9 mouse cellular contexts compared by ENCODE assay signal in genomic region chr2:180306423-180307168, GRCm38 (mm10). TPM values are rescaled to one million over a fixed set of nuclear protein-coding genes. Genes with fewer than 3 reads are reported as not detected.
DNase-seq lines count a peak whose midpoint lies in the region; ATAC-seq lines count a peak whose summit lies in the region.
"Had no signal": no experiment of that assay in that cellular context is flagged by ENCODE, and none has a peak within 500 bp of the region (broad histone marks: within the 10 kb centered on the region; RNA-seq: fewer than 3 reads in every experiment).

No protein-coding gene starts in this region.

- H3K9me3 ChIP-seq in megakaryocyte, embryonic 14.5 days, result no peaks in the 10 kb centered on the region
- H3K9me3 ChIP-seq in heart, embryonic 16.5 days (replicated peaks; ENCODE audit: control insufficient read depth, low read length), result peaks cover 8% of the 10 kb centered on the region
- H3K9me3 ChIP-seq in midbrain, embryonic 11.5 days (ENCODE audit: control insufficient read depth, low read length), result no peaks in the 10 kb centered on the region
- H3K9me3 ChIP-seq: liver, embryonic 15.5 days had no signal

- ATAC-seq in megakaryocyte, adult 5-6 weeks (ENCODE audit: poor library complexity, severe bottlenecking), result no peak
- ATAC-seq in heart, embryonic 16.5 days (replicated peaks; ENCODE audit: extremely low read depth, insufficient read depth, low FRiP score), result 0 out of 2 replicates have a peak, but pooled peaks have one; percentile 19
- ATAC-seq in midbrain, embryonic 11.5 days (ENCODE audit: low FRiP score), result no peak

- WGBS in heart, embryonic 16.5 days, result 64% methylated on average over 8 of the region's 8 CpGs
- 91% methylated on average over 8 of the region's 8 CpGs for WGBS in midbrain, embryonic 11.5 days

- no peak overlapping the region for H3K9ac ChIP-seq in heart, embryonic 16.5 days (ENCODE audit: low read length)
- H3K9ac ChIP-seq in midbrain, embryonic 11.5 days (ENCODE audit: low read length), result no peak overlapping the region
- H3K9ac ChIP-seq: embryonic facial prominence, embryonic 13.5 days; liver, embryonic 15.5 days had no signal

- peak overlapping the region; percentile 38 for H3K4me3 ChIP-seq in megakaryocyte, embryonic 14.5 days (replicated peaks)
- no peak overlapping the region for H3K4me3 ChIP-seq in heart, embryonic 16.5 days (ENCODE audit: low read length)
- H3K4me3 ChIP-seq in midbrain, embryonic 11.5 days (ENCODE audit: low read depth, low read length), result no peak overlapping the region
- H3K4me3 ChIP-seq: embryonic facial prominence, embryonic 13.5 days; liver, embryonic 15.5 days had no signal

- H3K36me3 ChIP-seq in megakaryocyte, embryonic 14.5 days (replicated peaks; ENCODE audit: low read length), result no peaks in the 10 kb centered on the region
- H3K36me3 ChIP-seq in heart, embryonic 16.5 days (ENCODE audit: control insufficient read depth, insufficient read depth), result no peaks in the 10 kb centered on the region
- H3K36me3 ChIP-seq in midbrain, embryonic 11.5 days (ENCODE audit: control insufficient read depth, insufficient read depth, low read length), result no peaks in the 10 kb centered on the region
- H3K36me3 ChIP-seq: embryonic facial prominence, embryonic 13.5 days; liver, embryonic 15.5 days had no signal

- H3K4me2 ChIP-seq in heart, embryonic 16.5 days (ENCODE audit: low read depth, low read length), result no peak overlapping the region
- H3K4me2 ChIP-seq in midbrain, embryonic 11.5 days, result no peak overlapping the region
- H3K4me2 ChIP-seq: embryonic facial prominence, embryonic 13.5 days; liver, embryonic 15.5 days had no signal

- peaks cover 66% of the 10 kb centered on the region for H3K27me3 ChIP-seq in megakaryocyte, embryonic 14.5 days (replicated peaks)
- H3K27me3 ChIP-seq in heart, embryonic 16.5 days (ENCODE audit: control insufficient read depth, insufficient read depth, low read length), result no peaks in the 10 kb centered on the region
- no peaks in the 10 kb centered on the region for H3K27me3 ChIP-seq in midbrain, embryonic 11.5 days (ENCODE audit: control insufficient read depth, insufficient read depth, low read length)
- H3K27me3 ChIP-seq: embryonic facial prominence, embryonic 13.5 days; liver, embryonic 15.5 days had no signal

- peak; percentile 43 to 46 for DNase-seq in cerebellum, postnatal 14 days
- peak; percentile 47 for DNase-seq in urinary bladder, postnatal 14 days (ENCODE audit: low spot score)
- no peak for DNase-seq in frontal cortex, postnatal 25 days (ENCODE audit: low spot score in 2 of 2)
- DNase-seq in midbrain, embryonic 11.5 days (ENCODE audit: low spot score, missing footprints), result no peak

- H3K27ac ChIP-seq in heart, embryonic 16.5 days (ENCODE audit: low read length), result no peak overlapping the region
- H3K27ac ChIP-seq in midbrain, embryonic 11.5 days (ENCODE audit: low read depth, low read length), result no peak overlapping the region
- H3K27ac ChIP-seq: embryonic facial prominence, embryonic 13.5 days; liver, embryonic 15.5 days had no signal

- peaks cover 45% of the 10 kb centered on the region for H3K4me1 ChIP-seq in megakaryocyte, embryonic 14.5 days
- peaks cover 10% of the 10 kb centered on the region for H3K4me1 ChIP-seq in heart, embryonic 16.5 days (ENCODE audit: control insufficient read depth, insufficient read depth, low read length)
- no peaks in the 10 kb centered on the region for H3K4me1 ChIP-seq in midbrain, embryonic 11.5 days (ENCODE audit: control insufficient read depth, insufficient read depth, low read length)
- H3K4me1 ChIP-seq: embryonic facial prominence, embryonic 13.5 days; liver, embryonic 15.5 days had no signal

RNA-seq across cellular contexts. Expression of gene Rbbp8nl, which starts 16.9 kb away (rescaled TPM):
- 0.96 TPM in 1 of 2 replicates, not detected in the other for polyA plus RNA-seq in megakaryocyte, embryonic 14.5 days (2012; ENCODE audit: insufficient read depth, low replicate concordance)
- total RNA-seq in megakaryocyte, adult 5-6 weeks (2015), result not detected in 2 replicates
- not detected in 2 replicates for total RNA-seq in megakaryocyte, adult 5-6 weeks (2017)
- polyA plus RNA-seq in heart, embryonic 16.5 days (2015; fragmentation: Nextera tagmentation; extraction: Ambion mirVana), result 0.05 and 0.22 TPM in 2 replicates
- not detected in 2 replicates for polyA plus RNA-seq in midbrain, embryonic 11.5 days (2014; fragmentation: Nextera tagmentation; extraction: Ambion mirVana)
- polyA plus RNA-seq: liver, embryonic 15.5 days had no signal

RNA-seq across cellular contexts. Expression of gene Gata5, which starts 27.9 kb away (rescaled TPM):
- polyA plus RNA-seq in megakaryocyte, embryonic 14.5 days (2012; ENCODE audit: insufficient read depth, low replicate concordance), result not detected in 2 replicates
- not detected in 2 replicates for total RNA-seq in megakaryocyte, adult 5-6 weeks (2015)
- total RNA-seq in megakaryocyte, adult 5-6 weeks (2017), result not detected in 2 replicates
- polyA plus RNA-seq in heart, embryonic 16.5 days (2015; fragmentation: Nextera tagmentation; extraction: Ambion mirVana), result 3.9 and 5.7 TPM in 2 replicates
- not detected in 2 replicates for polyA plus RNA-seq in midbrain, embryonic 11.5 days (2014; fragmentation: Nextera tagmentation; extraction: Ambion mirVana)
- polyA plus RNA-seq: embryonic facial prominence, embryonic 13.5 days had no signal

RNA-seq across cellular contexts. Expression of gene Cables2, which starts 33.3 kb away (rescaled TPM):
- polyA plus RNA-seq in megakaryocyte, embryonic 14.5 days (2012; ENCODE audit: insufficient read depth, low replicate concordance), result 8.4 and 46.3 TPM in 2 replicates
- total RNA-seq in megakaryocyte, adult 5-6 weeks (2015), result 16.0 and 16.4 TPM in 2 replicates
- 12.1 and 12.8 TPM in 2 replicates for total RNA-seq in megakaryocyte, adult 5-6 weeks (2017)
- 6.1 and 9.9 TPM in 2 replicates for polyA plus RNA-seq in heart, embryonic 16.5 days (2015; fragmentation: Nextera tagmentation; extraction: Ambion mirVana)
- polyA plus RNA-seq in midbrain, embryonic 11.5 days (2014; fragmentation: Nextera tagmentation; extraction: Ambion mirVana), result 13.3 and 14.4 TPM in 2 replicates

RNA-seq across cellular contexts. Expression of gene Rps21, which starts 49.4 kb away (rescaled TPM):
- polyA plus RNA-seq in megakaryocyte, embryonic 14.5 days (2012; ENCODE audit: insufficient read depth, low replicate concordance), result 99.7 and 1,213 TPM in 2 replicates
- total RNA-seq in megakaryocyte, adult 5-6 weeks (2015), result 1,036 and 1,070 TPM in 2 replicates
- 1,935 and 2,289 TPM in 2 replicates for total RNA-seq in megakaryocyte, adult 5-6 weeks (2017)
- polyA plus RNA-seq in heart, embryonic 16.5 days (2015; fragmentation: Nextera tagmentation; extraction: Ambion mirVana), result 208 and 247 TPM in 2 replicates
- 443 and 494 TPM in 2 replicates for polyA plus RNA-seq in midbrain, embryonic 11.5 days (2014; fragmentation: Nextera tagmentation; extraction: Ambion mirVana)

Comparison
In these comparisons a context has a peak if more than half of its experiments do, and no peak if none do; other contexts are left out.
1. DNase-seq: peak in cerebellum, postnatal 14 days (2 of 2) and urinary bladder, postnatal 14 days (single experiment); none in frontal cortex, postnatal 25 days (0 of 2) and midbrain, embryonic 11.5 days (single experiment).